Mouse (Mus musculus) liver, postnatal 0 days (tissue): ENCODE measurements at regions not wholly inside any gene's neighbourhood (a gene's known extent, or its start where the extent isn't known, plus 50 kb on each side); places are given as distances from the start of the nearest gene placed in this dataset.

Experiments
- CTCF ChIP-seq: sonication (generic); IDR thresholded peaks from 2 replicates; pipeline ENCODE4 v1.5.1; 2016; ENCODE audit warnings: antibody characterized with exemption, low read depth
- EP300 ChIP-seq: IDR thresholded peaks from 2 replicates; pipeline ENCODE4 v1.6.1; 2016; ENCODE audit warnings: antibody characterized with exemption, low read depth, mild to moderate bottlenecking

DNA sequence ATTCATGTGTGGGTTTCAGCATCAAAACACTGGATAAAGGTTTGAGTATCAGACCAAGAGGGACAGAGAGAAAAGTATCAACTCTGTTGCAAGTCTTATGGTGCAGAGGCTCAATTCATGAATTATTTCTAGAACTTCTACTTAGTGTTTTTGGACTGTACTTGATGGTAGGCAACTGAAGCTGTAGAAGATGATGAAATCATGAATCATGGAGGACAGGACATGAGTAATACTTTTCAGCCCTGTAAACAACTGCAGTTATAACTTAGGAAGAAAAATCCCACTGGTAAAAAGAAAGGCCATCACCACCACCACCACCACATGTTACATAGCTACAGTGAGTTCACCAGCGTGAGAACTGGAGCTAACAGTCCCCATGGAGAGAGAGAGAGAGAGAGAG lies 511.9 kb downstream of the Ofcc1 start:
- no peak for TF ChIP-seq CTCF
- TF ChIP-seq EP300: no peak
